Mouse (Mus musculus) adrenal gland, postnatal 4 days (tissue): ENCODE data around the gene Rpp25l. TPM values are rescaled to one million over a fixed set of nuclear protein-coding genes. Genes with fewer than 3 reads are reported as not detected.
"Not testable (repeated sequence)": the region's sequence is repeated elsewhere in the genome, so short reads cannot be mapped to it uniquely, and the experiment has no call there.

Experiments
- DNase-seq, 2 experiments: peaks; one replicate each; pipeline ENCODE4 v3.0.0; 2021 to 2022; ENCODE audit warnings: low spot score in 2 of 2, mixed read lengths in 2 of 2
- long read RNA-seq, 2 experiments: library from polyadenylated mRNA; stranded (forward); transcript quantifications; one replicate each; pipeline ENCODE4 v2.0.0; 2021
- total RNA-seq, 2 experiments: library from RNA; stranded (reverse); gene quantifications; 2 replicates each; pipeline ENCODE4 v1.2.3; 2021

Rpp25l gene
- total RNA-seq, result 10 to 100 TPM; 38.2 to 41.5 TPM
- long read RNA-seq, experiment 1, transcript Rpp25l-201 (2 exons, 856 nt), result major isoform, 26 of 29 reads
- long read RNA-seq, experiment 1, partial matches to known transcripts, result 3 of 29 reads
- long read RNA-seq, experiment 1, other reads (novel, unspliced or antisense), result 0 of 29 reads
- long read RNA-seq, experiment 2, transcript Rpp25l-201 (2 exons, 856 nt), result major isoform, 22 of 22 reads
- long read RNA-seq, experiment 2, partial matches to known transcripts, result 0 of 22 reads
- long read RNA-seq, experiment 2, other reads (novel, unspliced or antisense), result 0 of 22 reads

DNA sequence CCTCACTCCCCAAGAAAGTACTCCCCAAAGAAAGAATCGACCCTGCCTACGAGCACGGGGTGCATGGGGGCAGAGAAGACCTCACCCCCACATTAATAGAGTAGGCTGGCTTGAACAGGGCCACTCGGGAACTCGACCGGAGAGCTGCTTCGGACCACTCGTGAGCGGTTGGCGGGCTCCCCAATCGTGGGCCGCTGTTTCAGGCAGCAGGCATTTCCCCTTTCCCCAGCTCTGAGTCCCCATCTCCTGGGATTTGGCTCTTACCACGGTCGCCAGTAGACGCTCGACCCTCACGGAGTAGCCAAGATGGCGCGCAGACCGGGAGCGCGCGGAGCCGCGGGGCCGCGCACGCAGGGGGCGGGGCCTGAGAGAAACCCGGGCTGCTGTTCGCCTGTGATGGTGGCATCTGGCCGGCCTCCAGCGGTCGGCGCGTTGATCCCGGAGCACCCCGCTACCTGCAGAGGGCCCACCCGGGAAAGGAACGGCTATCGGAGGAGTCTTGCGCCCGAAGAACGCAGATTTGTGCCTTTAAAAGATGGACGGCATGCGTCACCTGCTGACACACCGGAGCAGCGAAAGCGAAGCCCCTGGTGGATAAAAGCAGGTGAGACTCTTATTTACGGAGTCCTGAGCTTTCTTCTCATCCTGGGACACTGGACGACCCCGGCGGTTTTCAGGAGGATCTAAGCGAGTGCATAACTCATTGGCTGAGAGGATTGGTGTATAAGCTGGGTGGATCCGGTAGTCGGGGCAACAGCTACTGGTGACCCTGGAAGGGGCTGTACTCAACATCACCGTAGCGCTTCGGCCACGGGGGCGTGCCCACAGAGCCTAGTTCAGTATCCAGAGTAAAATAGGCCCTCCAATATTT is at the start of gene Rpp25l:
Gene Rpp25l (minus strand): TSS at position 338 of the 871 bp plus-strand sequence.
- peak; percentile 68 to 72 for DNase-seq

- not testable (repeated sequence) for DNase-seq
Observed at GRCm38 (mm10) chr4:41762688-41763114, 49.4 kb upstream of the Rpp25l start.

- no peak for DNase-seq
Observed at GRCm38 (mm10) chr4:41762099-41762687, 48.9 kb upstream of the Rpp25l start.

DNA sequence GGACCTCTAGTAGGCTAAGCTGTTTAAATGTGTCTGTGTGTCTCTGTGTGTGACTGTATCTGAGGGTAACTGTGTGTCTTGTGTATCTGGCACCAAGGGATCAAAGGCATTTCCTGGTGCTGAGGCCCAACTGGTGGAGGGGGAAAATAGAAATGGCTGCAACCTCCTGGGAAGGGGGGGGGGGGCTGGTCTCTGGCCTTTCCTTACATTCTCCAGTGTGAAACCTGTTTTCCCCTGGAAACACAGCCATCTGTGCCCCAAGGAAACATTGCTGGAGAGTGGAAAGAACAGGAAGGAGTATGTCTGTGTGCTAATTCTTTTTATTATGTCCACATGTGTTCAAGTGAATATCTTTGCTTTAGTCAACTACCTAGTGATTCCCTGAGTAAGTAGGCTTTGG is 48.3 kb upstream of the Rpp25l start:
- DNase-seq, result no peak

GRCm38 (mm10) chr4:41760911-41761310 is 47.6 kb upstream of the Rpp25l start:
- no peak for DNase-seq

GRCm38 (mm10) chr4:41760288-41760721 is 47.0 kb upstream of the Rpp25l start:
- peak; percentile 73 to 79 for DNase-seq

DNA sequence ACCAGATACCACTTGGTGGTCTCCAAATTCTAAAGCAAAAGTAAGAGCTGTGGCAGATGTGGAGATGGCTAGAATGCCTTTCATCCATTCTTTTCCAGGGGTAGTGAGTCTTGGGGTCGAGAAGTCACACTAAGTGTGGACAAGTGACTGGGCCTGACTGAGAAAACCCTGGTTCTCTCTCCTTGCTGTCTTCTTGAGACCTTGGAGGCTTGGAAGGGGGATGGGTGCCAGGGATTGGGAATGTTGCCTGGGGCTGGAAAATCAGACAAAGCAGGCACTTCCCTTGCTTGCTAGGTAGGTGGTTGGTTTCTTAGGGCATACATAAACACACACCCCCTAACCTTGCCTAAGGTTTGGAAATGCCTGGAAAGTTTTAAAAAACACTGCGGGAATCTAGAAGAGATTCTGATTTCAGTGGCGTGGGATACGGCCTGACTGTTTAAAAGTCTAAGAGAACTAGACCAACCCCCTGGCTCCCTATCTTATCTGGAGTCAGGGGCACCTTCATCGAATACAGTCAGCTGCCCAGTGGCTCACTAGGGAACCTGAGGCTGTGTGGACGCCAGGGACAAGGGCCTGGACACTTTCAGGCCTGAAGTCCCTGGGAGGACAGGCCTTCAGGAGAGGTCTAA is 46.4 kb upstream of the Rpp25l start:
- no peak for DNase-seq

DNA sequence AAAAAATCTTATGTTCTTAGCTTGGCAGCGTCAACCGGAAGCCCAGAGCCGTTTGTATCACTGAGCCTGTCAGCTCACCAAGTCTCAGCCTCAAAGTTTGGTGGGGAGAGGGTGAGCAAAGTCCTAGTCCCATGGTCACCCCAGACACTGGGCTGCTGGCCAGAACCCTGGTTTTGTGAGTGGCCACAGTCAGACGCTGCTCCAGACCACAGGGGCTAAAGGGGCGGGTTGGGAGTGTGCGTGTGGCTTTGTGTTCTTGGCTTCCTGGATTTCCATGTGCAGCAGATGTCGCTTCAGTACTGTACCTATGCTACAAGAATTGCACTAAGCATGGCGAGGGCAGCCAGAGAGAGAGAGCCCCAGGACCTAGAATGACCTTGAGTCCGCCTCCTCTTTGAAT is 45.9 kb upstream of the Rpp25l start:
- no peak for DNase-seq

DNA sequence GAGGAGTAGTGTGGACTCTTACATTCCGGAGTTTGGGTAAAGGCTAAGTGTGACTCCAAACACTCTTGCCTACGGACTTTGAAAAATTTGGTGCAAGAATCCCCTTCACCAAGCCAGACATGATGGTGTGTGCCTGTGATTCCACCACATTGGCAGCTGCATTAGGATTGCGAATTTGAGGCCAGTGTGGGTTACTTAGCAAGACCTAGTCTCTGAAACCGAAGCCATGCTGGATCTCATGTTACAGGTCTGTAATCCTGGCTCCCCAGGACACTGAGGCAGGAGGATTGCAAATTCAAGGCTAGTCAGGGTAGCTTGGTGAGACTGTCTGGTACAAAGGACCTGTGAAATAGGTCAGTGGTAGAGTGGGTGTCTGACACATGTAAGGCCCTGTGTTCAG is 45.4 kb upstream of the Rpp25l start:
- no peak for DNase-seq

DNA sequence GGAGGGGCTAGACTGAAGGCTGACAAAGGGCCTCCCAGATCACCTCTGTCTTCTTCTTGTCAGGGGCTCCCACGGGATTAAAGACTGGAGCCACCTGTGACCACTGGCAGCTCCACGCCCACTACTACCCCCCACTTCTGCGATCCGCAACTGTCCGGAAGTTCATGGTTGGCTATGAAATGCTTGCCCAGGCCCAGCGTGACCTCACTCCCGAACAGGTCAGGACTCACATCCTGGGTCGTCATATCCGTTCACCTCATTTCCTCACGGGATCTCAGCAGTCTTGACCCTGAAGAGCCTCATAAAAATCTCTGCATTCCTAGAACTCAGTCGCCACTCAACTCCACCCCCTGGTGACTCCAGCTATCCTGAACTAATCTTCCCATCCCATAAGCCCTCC is 44.7 kb upstream of the Rpp25l start:
- no peak for DNase-seq

DNA sequence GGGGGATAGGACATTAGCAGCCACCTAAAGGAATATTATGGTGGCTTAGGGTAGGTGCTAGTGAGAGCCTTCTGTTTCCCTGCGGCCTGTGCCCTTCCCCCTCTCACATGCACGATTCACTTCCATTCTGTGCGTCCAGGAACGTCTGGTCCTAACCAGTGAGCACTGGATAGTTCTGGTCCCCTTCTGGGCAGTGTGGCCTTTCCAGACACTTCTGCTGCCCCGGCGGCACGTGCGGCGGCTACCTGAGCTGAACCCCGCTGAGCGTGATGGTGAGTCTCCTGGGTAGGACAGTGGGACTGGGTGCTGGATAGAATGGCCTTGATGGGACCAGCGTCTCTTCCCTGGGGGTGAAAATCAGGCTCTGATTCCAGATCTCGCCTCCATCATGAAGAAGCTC is 44.0 kb upstream of the Rpp25l start:
- no peak for DNase-seq

GRCm38 (mm10) chr4:41756440-41756839 is 43.1 kb upstream of the Rpp25l start:
- no peak for DNase-seq

DNA sequence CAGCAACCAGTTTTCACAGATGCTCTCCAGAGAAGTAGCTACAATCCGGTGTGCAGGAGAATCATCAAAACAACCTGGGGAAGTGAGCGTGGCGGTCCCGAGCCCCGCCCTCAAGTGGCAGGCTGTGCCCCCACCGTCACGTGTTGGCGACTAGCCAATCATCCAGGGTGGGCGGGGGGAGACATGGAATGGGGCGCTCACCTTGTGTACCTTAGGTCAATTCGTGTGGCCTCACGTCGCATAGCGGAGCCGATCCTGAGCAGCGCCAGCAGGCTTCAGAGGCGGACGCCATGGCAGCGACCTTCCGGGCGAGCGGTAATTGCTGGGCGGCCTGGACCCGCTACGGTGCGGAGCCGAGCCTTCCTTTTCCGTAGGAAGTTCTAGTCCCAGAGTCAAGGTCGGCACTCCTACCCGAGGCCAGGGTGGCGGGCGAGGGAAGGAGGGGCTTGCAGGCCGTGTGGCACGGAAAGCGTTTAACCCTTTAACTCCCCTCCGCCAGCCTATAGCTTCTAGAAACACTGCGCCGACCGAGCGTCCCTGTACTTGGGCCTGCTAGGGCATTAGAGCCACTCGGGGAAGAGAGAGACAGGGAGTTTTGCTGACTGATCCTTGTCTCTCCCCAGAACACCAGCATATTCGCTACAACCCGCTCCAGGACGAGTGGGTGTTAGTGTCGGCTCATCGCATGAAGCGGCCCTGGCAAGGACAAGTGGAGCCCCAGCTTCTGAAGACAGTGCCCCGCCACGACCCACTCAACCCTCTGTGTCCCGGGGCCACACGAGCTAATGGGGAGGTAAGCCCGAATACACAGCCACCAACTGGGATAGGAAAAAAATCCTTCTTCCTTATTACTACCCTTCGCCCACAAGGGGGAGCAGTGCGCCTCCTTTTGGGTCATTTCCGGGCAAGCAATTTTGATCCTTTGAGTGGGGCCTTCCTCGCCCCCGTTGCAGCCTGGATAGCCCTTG is 42.3 kb upstream of the Rpp25l start, which contains the start of gene Sigmar1:
Gene Sigmar1 (minus strand): TSS at position 820 of the 968 bp plus-strand sequence.
- DNase-seq, result peak; percentile 60 to 75

DNA sequence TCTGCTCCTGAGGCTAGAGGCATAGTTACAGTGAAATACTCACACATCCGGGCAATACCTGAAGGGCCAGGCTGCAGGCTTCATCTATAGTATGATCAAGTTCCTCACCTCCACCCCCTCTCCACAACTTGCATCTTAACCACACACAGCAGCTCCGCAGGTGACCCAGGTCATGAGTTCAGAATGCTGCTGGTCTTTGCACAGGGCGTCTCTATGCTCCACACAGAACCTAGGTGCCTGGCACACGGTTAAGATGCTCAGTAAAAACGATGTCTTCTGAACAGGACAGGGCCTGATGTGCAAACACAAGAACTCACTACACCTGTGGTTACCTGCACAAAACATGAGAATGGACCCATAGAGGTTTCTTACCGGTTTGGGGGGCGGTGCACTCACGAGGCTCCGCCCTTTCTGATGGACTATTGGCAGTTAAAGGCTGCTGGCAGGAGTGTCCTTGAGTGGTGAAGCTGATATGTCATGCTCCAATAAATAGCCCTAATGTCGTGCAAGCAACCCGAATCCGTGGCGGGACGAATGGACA is 41.5 kb upstream of the Rpp25l start, which contains the start of gene Galt:
Gene Galt (plus strand): TSS at position 432 of the 541 bp plus-strand sequence.
- DNase-seq, result no peak

- DNase-seq, result no peak
Observed at GRCm38 (mm10) chr4:41745021-41745420, 31.7 kb upstream of the Rpp25l start.

GRCm38 (mm10) chr4:41744131-41744530 is 30.8 kb upstream of the Rpp25l start:
- DNase-seq, result no peak

GRCm38 (mm10) chr4:41741158-41741560 is 27.8 kb upstream of the Rpp25l start:
- peak; percentile 72 to 87 for DNase-seq

DNA sequence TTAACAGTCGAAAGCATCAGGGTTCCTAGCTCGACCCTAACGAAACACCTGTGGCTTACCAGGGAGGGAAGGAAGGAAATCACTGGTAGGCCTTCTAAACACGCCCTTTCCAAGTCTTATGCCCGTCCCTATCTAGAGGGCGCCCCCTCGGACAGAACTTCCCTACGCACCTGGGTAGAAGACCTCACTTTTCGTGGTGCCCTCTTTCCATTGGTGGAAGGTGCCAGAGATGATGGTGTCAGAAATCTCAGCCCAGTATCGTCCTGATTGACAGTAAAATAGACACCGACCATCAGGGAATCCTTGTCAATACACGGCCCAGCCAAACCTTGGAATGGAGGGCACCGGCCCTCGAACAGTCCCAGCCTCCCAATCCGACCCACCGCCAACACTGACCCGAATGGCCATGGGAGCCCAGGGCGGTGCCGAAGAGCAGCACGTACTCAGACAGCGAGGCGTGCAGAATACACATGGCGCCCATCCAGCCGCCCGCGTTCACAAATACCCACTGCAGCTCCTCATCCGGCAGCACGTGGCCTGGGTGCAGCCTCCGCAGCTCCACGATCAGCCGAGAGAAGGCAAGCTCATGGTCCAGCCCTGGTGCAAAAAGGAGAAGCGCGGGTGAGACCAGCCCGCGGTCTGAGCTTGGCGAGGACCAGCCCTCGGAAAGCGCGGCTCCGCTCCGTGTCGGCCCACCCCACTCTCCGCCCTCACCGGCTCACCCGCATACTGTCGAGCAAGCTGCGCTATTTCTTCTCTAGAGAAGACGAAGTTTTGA is 27.2 kb upstream of the Rpp25l start:
- DNase-seq, result no peak

GRCm38 (mm10) chr4:41739260-41739659 is 25.9 kb upstream of the Rpp25l start:
- no peak for DNase-seq
